Mouse (Mus musculus) spleen, postnatal 14 days (tissue): Measurements from ENCODE around the gene Nup54.

Source experiments
- DNase-seq, 2 experiments: peaks; one replicate each; pipeline ENCODE4 v3.0.0; 2021 to 2022; ENCODE audit warnings: low spot score in 2 of 2

The Nup54 gene

GRCm38 (mm10) chr5:92435025-92435584, at the start of gene Nup54:
Gene Nup54 (minus strand): TSS chr5:92435219.
- peak; percentile 86 to 90 for DNase-seq

DNA sequence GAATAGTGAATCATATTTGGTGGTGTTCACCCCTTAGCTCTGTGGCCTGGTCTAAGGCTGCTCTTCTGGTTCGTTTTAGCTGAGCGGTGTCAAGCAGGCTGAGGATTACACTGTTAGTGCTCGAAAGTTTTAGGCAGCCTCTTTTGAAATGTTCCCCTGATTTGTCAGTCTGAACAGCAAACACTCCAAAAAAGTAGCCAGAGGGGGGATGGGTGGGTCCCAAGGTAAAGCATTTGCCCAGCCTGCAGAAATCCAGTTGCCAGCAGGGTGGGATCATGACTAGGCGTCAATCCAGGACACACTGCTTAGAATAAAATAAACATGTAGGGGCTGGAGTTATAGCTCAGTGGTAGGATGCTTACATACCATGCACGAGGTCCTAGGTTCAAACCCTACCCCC, 37.8 kb upstream of the Nup54 start:
- no peak for DNase-seq

DNA sequence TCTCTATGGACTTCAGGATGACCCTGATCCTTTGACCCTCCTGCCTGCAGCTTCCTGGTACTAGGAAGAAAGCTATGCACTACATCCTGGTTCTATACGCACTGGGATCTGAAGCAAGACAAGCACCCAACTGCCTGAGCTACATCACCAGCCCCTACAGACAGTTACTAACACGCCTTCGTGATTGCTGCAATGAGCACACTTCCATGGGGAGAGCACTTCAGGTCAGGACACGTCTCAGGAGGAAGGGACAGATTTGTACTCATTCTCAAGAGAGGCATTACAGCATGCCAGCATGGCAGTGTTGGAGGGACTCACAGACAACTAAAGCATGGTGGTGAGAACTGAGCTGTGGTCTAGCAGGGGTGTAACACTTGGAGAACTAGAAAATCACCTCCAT, 36.5 kb upstream of the Nup54 start:
- DNase-seq: no peak

DNA sequence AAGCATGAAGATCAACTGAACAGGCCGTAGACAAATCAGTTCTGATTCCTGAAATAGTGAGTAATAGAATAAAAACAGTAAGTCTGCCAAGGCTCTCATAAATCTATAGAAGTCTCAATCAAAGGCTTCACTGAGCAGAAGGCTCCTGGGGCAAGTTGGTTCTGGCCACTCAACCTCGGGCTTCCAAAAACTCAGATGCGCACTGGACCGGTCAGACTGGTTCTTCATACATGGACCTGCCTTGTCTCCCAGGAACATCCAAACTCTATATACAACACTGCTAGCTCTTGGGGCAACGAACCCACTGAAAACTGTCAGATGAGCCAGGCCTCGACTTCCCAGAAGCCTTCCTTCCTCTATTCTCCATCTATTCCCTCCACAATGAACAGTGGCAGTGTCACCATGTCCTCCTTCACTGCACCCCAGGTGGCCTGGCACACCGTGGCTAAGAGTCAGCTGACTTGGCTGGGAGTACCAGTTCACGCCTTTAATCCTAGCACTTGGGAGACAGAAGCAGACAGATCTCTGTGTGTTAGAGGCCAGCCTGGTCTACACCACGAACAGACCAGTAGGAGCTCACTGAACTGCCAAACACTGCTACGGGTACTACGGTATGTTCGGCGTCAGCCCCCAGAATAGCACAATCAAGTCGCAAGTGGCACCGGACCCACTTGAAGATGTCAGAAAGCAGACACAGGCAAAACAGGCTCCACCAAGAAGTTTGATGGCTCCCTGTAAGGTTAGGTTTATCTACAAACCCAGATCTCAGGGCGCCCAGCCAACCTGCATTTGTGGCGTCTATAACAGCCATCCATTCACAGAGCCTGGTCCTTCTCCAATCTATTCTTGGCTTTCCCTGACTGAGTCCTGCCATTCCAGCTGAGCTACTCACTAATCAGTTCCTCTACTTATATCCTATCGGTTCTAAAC, 34.4 kb upstream of the Nup54 start:
- no peak for DNase-seq

DNA sequence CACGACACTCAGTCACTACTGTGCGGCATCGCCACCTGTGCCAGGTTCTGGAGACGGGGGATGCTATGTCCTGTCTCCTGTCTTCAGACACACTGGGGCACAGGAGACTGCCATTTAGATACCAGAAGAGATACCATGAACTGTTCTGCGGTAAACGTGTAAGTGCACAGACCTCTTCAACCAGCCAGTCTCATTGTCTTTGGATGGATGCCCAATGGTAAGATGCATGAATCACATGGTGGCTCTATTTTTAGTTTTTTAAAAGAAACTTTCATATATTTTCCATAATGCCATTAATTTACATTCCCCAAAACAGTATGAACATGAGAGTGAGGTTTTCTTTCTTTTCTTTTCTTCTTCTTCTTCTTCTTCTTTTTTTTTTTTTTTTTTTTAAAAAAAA, 33.2 kb upstream of the Nup54 start:
- no peak for DNase-seq

- no peak for DNase-seq
Observed at GRCm38 (mm10) chr5:92467102-92467766, 32.2 kb upstream of the Nup54 start.

DNA sequence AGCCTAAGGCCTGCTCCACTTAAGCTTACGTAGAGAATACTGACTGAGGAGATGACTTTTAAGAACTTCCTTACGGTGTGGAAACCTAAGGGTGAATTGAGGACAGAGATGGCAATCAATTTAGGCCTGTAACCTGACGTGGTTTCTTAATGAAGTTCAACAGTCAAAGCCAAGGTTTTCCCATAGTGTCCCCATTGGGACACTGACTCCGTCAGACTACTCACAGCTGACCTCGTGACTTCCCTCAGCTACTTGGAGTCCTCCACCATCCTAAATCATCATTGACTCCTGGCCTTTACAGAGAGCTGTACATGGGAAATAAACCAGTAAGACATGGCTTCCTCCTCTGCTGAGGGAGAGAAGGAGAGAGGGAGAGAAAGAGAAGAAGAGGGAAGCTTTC, 30.5 kb upstream of the Nup54 start:
- no peak for DNase-seq

DNA sequence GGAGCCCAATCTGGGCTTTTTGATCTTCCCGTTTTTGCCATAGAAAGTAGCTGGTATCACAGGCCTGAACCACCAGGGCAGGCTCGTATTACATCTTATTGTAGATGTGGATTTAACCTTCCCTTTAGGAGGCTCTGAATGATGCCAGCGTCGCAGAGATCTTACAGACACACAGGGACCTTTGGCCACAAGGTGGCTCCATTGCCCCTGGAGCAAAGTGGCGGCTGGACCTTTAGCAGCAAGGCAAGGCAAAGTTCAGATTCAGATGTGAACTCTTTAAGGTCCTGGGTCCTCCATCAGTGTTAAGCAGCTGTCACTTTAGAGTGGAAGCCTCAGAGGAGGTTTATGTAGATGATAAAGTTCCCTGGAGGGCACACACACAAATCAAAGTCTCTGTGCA, 26.3 kb upstream of the Nup54 start:
- peak; percentile 13 to 57 for DNase-seq

DNA sequence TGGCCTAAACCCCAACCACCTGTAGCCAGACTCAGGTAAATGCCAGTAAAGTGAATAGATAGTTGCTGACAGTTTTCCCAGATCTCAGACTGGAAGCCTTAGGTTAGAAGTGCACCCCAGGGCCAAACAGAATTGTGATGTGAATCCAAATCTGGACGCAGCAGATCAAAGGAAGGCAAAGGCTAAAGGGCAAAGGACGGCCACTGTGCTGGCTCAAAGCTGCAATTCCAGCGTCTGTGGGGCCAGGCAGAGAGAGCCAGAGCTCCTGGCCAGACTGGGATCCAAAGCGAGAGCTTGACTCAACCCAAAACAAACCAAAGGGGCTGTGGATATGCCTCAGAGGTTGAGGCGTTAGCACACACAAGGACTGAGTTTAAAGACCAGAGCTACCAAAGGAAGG, 23.7 kb upstream of the Nup54 start:
- no peak for DNase-seq

GRCm38 (mm10) chr5:92457410-92457809, 22.4 kb upstream of the Nup54 start:
- no peak for DNase-seq

DNA sequence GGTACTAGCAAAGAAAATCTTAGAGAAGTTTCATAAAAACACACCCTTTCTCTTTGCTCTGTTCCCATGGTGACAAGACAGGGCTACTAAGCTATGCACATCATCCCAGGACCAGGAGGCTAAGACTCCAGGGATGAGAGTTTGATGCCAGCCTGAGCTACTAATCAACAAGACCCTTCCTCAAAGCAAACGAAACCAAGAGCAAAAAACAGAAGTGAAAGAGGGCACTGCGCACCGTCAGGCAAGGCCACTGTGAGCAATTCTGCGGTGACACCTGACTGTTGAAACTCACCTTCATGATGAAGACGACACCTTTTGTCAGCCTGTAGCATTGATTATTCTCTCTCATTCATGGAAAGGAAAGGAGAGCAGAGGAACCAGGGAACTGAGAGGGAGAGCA, 17.9 kb upstream of the Nup54 start:
- DNase-seq: no peak

DNA sequence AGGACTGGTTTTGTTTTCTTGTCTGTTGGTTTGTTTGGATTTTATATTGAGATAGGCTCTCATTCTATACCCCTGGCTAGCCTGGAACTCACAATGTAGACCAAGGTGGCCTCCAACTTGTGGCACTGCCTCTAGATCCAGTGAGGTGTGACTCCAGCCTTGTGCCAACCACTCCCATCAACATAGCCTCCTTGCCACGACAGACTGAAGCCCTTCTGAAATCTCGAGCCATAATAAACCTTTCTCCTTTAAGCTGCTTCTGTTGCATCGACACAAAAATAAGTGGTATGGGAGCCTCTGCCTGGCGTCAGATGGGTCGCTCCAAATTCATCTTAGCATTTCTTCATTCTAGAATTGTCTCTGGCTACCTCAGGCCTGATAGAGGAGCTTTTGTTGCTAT, 11.7 kb upstream of the Nup54 start:
- DNase-seq: no peak

DNA sequence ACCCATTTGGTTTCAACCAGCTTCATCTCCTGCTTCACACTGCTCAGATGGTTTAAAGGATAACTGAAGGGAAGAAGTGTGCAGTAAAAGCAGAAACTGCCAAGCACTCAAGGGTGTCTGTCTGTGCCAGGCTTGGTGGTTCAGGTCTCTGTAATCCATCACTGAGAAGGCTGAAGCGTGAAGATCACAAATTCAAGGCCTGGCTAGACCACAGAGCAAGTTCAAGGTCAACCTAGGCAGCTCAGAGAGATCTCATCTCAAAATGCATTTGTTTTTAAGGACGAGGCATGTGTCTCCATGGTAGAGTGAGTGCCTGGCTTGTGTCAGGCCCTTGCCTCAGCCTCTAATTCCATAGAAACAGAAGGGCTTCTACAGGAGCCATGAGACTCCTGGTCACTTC, 10.0 kb upstream of the Nup54 start:
- no peak for DNase-seq

- no peak for DNase-seq
Observed at GRCm38 (mm10) chr5:92442914-92443313, 7.9 kb upstream of the Nup54 start.

GRCm38 (mm10) chr5:92441494-92441893, 6.5 kb upstream of the Nup54 start:
- peak in 1 of 2 experiments; percentile 12 for DNase-seq

DNA sequence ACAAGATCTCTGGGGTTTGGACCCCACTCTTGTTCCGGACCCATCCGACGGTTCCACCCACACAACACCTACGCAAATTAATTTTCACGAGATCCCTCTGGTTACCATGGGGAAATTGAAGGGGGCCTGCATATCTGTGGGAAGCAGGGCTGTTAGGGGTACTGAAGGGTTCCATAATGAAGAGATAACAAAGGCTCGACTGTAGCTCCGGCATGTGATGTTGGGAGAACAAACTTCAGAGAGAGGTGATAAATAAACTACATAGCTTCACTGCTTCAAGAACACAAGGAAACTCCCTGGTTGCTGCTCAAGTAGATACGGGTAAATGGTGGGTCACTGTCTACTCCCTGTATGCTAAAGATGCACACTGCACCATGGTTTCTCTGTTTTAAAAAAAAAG, 3.5 kb upstream of the Nup54 start:
- no peak for DNase-seq

GRCm38 (mm10) chr5:92434571-92434985, 441 bp downstream of the Nup54 start:
- DNase-seq: no peak

DNA sequence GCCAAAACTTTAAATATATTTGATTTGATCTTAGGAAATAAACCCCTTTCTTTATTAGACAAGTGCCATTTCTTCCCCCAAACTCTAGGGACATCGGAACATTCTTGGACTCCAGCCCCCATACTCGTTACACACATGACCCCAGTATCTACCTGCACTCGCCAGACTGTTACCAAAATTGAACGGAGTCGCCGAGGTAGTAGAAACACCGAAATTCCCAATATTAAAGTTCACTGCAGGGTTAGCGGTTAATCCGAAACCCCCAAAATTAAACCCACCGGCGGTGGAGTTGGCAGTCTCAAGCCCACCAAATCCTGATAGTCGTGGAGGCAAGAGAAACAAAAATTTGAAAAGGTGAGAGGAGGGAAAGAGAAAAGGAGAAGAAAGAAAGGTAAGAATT, 949 bp downstream of the Nup54 start:
- DNase-seq: no peak

DNA sequence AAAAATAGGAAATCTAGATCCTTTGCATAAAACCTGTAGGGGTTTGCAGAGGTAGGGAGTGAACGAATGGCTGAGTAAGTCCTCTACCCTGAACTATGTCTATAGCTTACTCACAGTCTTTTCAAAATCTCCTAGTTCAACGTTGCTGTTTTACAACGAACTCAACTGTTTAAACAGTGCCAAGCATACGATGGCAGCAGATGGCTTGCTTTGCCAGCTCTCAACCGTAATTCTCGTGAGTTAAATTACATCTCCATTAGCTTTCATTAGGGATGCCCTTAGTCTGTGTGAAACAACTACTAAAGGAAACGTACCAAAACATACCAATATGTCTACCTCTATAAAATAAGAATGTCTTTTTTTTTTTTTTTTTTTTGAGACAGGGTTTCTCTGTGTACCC, 3.4 kb downstream of the Nup54 start:
- no peak for DNase-seq

- DNase-seq: no peak
Observed at GRCm38 (mm10) chr5:92430723-92431122, 4.3 kb downstream of the Nup54 start.

DNA sequence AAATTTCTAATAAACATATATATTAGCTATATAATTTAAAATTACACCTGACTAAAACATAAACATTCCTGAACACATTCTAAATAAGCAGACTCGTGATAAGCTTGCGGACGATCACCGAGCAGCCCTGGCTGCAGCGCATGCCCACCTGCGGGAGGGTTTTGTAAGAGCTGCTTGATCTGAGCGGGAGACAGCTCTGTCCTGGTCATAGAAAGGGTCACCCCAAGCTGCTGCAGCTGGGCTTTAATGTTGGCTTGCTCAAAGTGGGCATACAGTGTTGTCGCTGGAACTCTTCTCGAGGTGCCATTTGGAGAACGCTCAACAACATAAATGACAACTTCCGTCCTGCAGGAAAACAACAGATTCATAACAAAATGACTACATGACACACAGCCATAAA, 10.9 kb downstream of the Nup54 start:
- DNase-seq: no peak

DNA sequence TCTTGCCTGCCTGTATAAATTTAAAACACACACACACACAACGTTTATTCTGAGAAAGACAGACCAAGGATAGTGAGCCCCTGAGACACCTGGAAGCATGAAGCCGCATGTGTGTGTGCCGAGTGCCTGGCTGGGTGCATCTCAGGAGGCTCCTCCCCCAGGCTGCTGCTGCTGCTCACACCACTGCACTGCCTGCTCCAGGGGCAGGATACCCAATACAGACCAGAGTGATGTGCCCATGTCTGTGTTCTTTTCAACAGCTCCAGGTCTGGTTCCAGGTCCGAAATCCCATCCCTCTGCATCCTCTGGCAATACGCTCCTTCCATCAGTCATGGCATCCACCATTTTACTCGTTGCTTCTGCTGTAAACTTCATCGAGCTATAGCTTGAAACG, 21.0 kb downstream of the Nup54 start:
- no peak for DNase-seq
